Mouse (Mus musculus) heart, postnatal 0 days (tissue): ENCODE data around the gene Agap1.

Experiments
- CTCF ChIP-seq: IDR thresholded peaks from 2 replicates; pipeline ENCODE4 v1.5.1; 2016; ENCODE audit warnings: antibody characterized with exemption, control low read depth, low read depth
- EP300 ChIP-seq: IDR thresholded peaks from 2 replicates; pipeline ENCODE4 v1.6.1; 2016; ENCODE audit warnings: antibody characterized with exemption, low read depth

GRCm38 (mm10) chr1:89867847-89868246 is 413.2 kb downstream of the Agap1 start:
- no peak for TF ChIP-seq CTCF
- no peak for TF ChIP-seq EP300
